Mouse (Mus musculus) kidney, adult 2 months (tissue): ENCODE measurements around the gene Ppp1r1b. TPM values are rescaled to one million over a fixed set of nuclear protein-coding genes. Genes with fewer than 3 reads are reported as not detected.

ENCODE experiments used
- DNase-seq: peaks from one replicate; pipeline ENCODE4 v3.0.0; 2021
- H3K27ac ChIP-seq: fragments of 200-500 bp; 2 replicates; pipeline ENCODE4 v1.5.1; 2012; ENCODE audit warnings: low read depth, low read length, control low read depth, inconsistent platforms; ENCODE audit not compliant: insufficient read depth
- H3K27me3 ChIP-seq: fragments of 200-500 bp; replicated peaks from 2 replicates; pipeline ENCODE4 v1.6.1; 2012; ENCODE audit warnings: mild to moderate bottlenecking, moderate library complexity, low read length, inconsistent platforms; ENCODE audit not compliant: control insufficient read depth, insufficient read depth
- H3K36me3 ChIP-seq: fragments of 200-500 bp; 2 replicates; pipeline ENCODE4 v1.6.1; 2012; ENCODE audit warnings: mild to moderate bottlenecking, moderate library complexity, low read length, inconsistent platforms; ENCODE audit not compliant: control insufficient read depth, insufficient read depth
- H3K4me1 ChIP-seq: fragments of 200-500 bp; 2 replicates; pipeline ENCODE4 v1.6.1; 2011; ENCODE audit warnings: low read length; ENCODE audit not compliant: control insufficient read depth, insufficient read depth
- H3K4me3 ChIP-seq: fragments of 200-500 bp; 2 replicates; pipeline ENCODE4 v1.5.1; 2011; ENCODE audit warnings: mild to moderate bottlenecking, low read depth, low read length, control low read depth; ENCODE audit not compliant: insufficient read depth
- CTCF ChIP-seq: fragments of 200-500 bp; conservative IDR thresholded peaks from 2 replicates; pipeline ENCODE4 v1.5.1; 2011; ENCODE audit warnings: low read depth, mild to moderate bottlenecking, control low read depth, low read length, moderate library complexity, mixed read lengths; ENCODE audit not compliant: insufficient read depth, insufficient read length
- POLR2A ChIP-seq: fragments of 200-500 bp; IDR thresholded peaks from one replicate; pipeline ENCODE4 v1.6.1; 2011; ENCODE audit warnings: low read depth, low read length, control low read depth
- WGBS: fragments of 180-500 bp; shearing (Covaris S2); methylation state at CpG from one replicate; pipeline ENCODE4 v1.1.7; 2018; 5-methylcytosine and 5-hydroxymethylcytosine counted together
- polyA plus RNA-seq: library from polyadenylated mRNA; depleted of rRNA; stranded (reverse); fragments of >200 nt; gene quantifications from 2 replicates; pipeline ENCODE4 v1.2.3, GENCODE M21; 2012

Gene Ppp1r1b
- polyA plus RNA-seq, 1 experiment: 94.6 TPM

DNA sequence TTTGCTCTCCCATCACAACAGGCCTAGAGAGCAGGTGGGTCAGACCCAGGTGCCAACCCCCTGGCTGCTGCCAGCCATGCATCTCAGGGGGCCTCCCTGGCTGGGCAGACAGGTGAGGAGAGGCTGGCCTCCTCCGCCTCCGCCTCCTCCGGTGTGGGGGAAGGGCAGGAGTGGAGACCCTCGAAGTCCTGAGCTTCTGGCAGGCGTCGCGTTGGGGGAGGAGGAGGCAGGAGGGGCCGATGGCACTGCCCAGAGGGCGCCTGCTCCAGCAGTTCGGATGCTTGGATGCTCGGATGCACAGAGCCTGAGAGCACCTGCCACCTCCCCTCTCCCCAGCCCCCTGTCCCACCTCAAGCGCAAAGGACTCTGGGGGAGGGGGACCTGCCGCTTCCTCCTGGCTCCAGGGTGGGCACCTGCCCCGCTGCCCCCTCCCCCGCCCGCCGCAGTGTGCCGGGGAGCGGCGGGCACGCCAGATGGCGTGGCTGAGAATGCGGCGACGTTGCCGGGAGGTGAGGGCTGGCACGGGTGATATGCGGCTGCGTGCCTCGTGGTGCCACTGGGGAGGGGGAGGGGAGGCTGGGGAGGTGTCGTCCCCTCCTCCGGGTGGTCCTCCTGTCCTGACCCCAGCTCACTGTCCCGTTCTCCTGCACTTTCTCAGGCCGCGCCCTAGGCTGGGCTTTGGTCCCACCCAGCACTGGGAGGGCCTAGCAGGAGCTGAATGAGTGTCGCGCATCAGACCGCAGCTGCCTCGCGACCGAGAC is 14.0 kb upstream of the Ppp1r1b start:
- Histone ChIP-seq H3K27ac (no peak overlapping the region), H3K27me3 (peaks cover 4% of the 10 kb centered on the region), H3K4me3 (no peak overlapping the region), H3K4me1 (no peaks in the 10 kb centered on the region), H3K36me3 (no peaks in the 10 kb centered on the region)
- TF ChIP-seq POLR2A: no peak
- no peak for TF ChIP-seq CTCF
- no peak for DNase-seq
- WGBS: 2% methylated on average over 41 of the region's 41 CpGs

DNA sequence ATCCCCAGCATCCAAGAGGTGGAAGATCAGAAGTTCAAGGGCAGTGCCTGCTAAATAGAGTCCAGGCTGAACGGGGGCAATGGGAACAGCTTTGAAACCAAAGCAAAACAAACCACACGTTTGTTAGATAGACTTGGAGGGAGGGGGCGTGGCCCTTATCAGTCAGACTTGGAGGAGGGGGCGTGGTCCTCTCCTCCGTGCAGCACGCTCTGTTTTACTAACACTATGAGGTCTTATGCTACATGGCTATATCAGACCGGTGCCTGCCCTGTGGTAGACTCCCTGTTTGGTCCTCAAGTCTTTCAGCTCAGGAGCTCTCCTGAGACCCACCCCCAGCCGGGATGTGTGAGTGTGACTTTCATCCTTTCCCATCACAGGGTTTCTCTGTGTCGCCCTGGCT is 13.0 kb upstream of the Ppp1r1b start:
- no peaks in the 10 kb centered on the region for H3K4me1 ChIP-seq
- H3K27ac ChIP-seq: no peak overlapping the region
- no peak for TF ChIP-seq CTCF
- TF ChIP-seq POLR2A: no peak
- H3K4me3 ChIP-seq: no peak overlapping the region
- H3K27me3 ChIP-seq: peaks cover 2% of the 10 kb centered on the region; the same call in 1 of the 2 replicates
- 16% methylated on average over 9 of the region's 9 CpGs for WGBS
- H3K36me3 ChIP-seq: no peaks in the 10 kb centered on the region
- no peak for DNase-seq

DNA sequence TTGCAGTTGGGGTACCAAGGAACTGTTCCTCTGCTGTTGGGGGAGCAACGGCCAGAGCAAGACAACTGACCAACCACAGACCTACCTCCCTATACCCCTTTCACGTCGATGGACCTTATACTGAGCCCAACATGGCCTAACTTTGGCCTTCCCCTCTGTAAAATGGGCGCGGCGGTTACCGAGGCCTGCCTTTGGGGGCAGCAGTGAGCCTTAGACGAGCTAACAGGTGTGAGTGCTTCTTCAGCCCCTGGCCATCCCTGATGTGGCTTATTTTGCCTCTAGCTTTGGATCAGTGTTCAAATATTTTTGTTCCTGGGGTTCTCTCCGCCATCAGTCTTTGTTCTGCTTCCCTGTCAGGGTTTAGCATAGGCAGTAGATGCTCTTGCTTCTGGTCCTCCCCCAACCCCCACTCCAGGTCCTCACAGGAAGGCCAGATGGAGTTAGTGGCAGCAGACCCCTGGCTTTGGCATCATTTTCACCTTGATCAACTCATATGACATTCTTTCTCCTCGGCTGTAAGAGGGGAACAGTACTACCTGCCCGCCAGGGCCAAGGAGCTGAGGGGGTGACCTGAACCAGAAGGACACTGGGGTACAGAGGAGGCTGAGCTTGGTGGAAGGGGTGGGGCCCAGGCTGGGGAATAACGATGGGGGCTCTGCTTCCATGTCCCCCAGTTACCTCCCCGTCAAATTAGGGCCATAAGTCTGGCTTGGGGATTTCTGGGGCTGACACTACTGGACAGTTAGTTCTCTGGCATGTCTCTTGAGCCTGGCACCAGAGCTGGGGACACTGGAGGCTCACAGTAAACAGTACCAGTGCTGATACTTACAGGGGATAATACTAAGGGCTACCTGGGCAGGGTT is 11.7 kb upstream of the Ppp1r1b start:
- H3K4me1 ChIP-seq: no peaks in the 10 kb centered on the region
- 0 out of 2 replicates have a peak, but pooled peaks cover 2% of the 10 kb centered on the region for H3K27me3 ChIP-seq
- TF ChIP-seq CTCF (peak; percentile 47), POLR2A (no peak)
- peak; percentile 37 for DNase-seq
- no peaks in the 10 kb centered on the region for H3K36me3 ChIP-seq
- no peak overlapping the region for H3K27ac ChIP-seq
- 21% methylated on average over 13 of the region's 13 CpGs for WGBS
- H3K4me3 ChIP-seq: no peak overlapping the region

DNA sequence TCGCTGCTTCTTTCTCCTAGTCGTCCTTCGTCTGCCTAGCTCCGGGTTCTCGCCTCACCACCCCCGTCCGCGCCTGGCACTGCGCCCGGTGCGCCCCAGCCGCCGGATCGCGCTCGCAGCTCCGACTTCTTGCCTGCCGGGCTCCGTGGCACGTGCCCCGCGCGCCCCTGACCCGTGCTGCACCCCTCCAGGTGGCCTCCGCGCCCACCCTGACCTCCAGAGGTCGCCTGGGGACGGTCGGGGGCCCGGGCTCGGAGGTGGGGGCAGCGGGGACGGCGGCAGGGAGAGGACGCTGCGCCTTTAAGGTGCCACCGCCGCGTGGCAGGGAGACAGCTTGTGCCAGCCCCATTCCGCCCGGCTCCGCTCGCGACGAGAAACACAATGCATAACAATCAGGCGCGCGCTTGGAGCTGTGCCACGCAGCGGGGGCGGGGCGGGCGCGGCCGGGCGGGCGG is 9.7 kb upstream of the Ppp1r1b start:
- 0 out of 2 replicates have a peak, but pooled peaks cover 2% of the 10 kb centered on the region for H3K27me3 ChIP-seq
- TF ChIP-seq POLR2A (no peak), CTCF (no peak)
- H3K36me3 ChIP-seq: no peaks in the 10 kb centered on the region
- no peak overlapping the region for H3K27ac ChIP-seq
- H3K4me3 ChIP-seq: peak overlapping the region; percentile 51
- under 1% methylated on average over 57 of the region's 57 CpGs for whole genome bisulfite sequencing
- DNase-seq: peak; percentile 73
- H3K4me1 ChIP-seq: no peaks in the 10 kb centered on the region; the same call in 1 of the 2 replicates

DNA sequence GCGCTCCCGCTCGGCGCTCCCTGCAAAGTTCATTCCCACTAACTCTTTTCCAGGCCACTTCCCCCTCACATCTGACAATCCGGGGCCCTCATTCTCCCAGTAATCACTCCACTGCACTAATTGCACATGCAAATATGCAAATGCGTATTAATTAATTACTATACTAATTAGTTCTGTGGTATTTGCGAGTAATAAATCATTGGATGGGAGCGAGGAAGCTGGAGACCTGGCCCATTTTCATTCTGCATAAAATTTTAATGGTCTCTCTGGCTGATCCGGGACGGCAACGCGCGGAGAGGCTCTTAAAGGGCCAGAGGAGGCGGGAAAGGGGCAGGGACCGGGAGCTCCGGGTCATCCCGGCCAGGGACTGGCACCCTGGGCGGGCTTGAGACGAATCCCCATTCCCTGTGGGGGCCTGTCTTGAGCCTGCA is 9.1 kb upstream of the Ppp1r1b start:
- DNase-seq: peak; percentile 46
- 0 out of 2 replicates have a peak, but pooled peaks cover 2% of the 10 kb centered on the region for H3K27me3 ChIP-seq
- no peak overlapping the region for H3K27ac ChIP-seq
- H3K36me3 ChIP-seq: no peaks in the 10 kb centered on the region
- H3K4me3 ChIP-seq: peak overlapping the region; percentile 51
- H3K4me1 ChIP-seq: no peaks in the 10 kb centered on the region; the same call in 1 of the 2 replicates
- WGBS: under 1% methylated on average over 19 of the region's 19 CpGs
- TF ChIP-seq CTCF: no peak
- TF ChIP-seq POLR2A: no peak

DNA sequence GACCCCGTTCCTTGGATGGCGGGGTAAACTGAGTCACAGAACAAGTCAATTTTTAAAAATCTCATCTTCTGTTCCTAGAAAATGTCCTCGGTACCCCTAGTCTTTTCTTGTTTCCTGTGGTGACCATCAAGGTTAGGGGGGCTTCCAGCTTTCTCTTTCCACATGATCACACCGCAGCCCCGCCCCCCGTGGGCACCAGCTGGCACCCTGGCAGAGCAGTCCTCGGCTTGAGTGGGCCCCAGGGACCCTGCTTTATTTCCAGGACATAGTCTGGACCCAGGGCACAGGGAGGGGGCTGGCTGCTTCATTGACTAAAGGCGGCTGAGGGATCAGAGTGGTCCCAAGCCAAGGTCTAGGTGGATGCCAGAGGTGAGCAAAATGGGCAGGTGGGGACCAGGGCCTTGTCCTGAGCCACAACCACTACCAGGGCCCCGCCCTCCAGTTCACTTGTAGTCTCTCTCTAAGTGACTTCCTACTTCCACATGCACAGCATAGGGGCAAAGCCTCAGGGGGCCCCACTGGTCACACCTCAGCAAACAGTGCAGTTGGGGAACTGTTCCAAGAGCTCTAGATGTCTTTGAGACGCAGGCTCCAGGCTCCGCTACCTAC is 8.4 kb upstream of the Ppp1r1b start:
- TF ChIP-seq CTCF: no peak
- Histone ChIP-seq H3K4me3 (no peak overlapping the region), H3K4me1 (no peaks in the 10 kb centered on the region; the same call in 1 of the 2 replicates), H3K27ac (no peak overlapping the region), H3K36me3 (no peaks in the 10 kb centered on the region), H3K27me3 (no peaks in the 10 kb centered on the region)
- DNase-seq: no peak
- 29% methylated on average over 11 of the region's 11 CpGs for WGBS

DNA sequence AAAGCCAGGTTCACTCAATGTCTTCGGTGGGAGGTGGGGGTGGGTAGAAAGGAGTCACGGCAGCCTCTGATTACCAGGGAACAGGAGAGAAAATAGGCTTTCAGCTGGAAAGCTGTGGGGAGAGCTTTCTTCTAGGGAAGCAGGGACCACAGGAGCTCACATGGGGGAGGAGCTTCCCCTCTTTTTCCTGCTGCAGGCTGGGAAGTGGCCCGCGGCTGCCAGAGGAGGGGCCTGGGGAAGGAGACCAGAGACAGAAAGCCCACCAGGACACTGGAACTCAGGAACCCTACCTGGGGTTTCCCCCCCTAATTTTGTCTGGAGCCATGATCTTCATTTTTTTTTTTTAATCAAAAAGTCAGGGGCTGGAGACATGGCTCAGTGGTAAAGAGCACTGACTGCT is 7.6 kb upstream of the Ppp1r1b start:
- WGBS: 44% methylated on average over 4 of the region's 4 CpGs
- Histone ChIP-seq H3K36me3 (no peaks in the 10 kb centered on the region), H3K4me1 (no peaks in the 10 kb centered on the region; the same call in 1 of the 2 replicates), H3K4me3 (no peak overlapping the region), H3K27me3 (no peaks in the 10 kb centered on the region), H3K27ac (no peak overlapping the region)
- TF ChIP-seq POLR2A (no peak), CTCF (no peak)
- no peak for DNase-seq
